Mouse (Mus musculus): ENCODE data around the gene Astl.

- no peak for TF ChIP-seq POLR2A (IDR thresholded peaks at IDR 0.05; ENCODE audit: low read depth, low read length)
- no peak for TF ChIP-seq CTCF (IDR thresholded peaks at IDR 0.05; ENCODE audit: extremely low read depth, insufficient read depth, insufficient read length, insufficient replicate concordance)
These were observed 3.3 kb upstream of the Astl start for GRCm38 (mm10) chr2:127335078-127335541.
